Mouse (Mus musculus) macrophage (primary cell): ENCODE data around the gene Lalba. TPM values are rescaled to one million over a fixed set of nuclear protein-coding genes. Genes with fewer than 3 reads are reported as not detected.
"Not testable (repeated sequence)": the region's sequence is repeated elsewhere in the genome, so short reads cannot be mapped to it uniquely, and the experiment has no call there.

Source experiments
- H3K27ac ChIP-seq: fragments of 350-480 bp; formaldehyde crosslinking; 2 replicates; pipeline ENCODE4 v1.9.0; 2021
- H3K36me3 ChIP-seq: fragments of 350-480 bp; formaldehyde crosslinking; 2 replicates; pipeline ENCODE4 v1.9.0; 2021; ENCODE audit errors: inconsistent target
- H3K4me3 ChIP-seq: fragments of 350-480 bp; formaldehyde crosslinking; 2 replicates; pipeline ENCODE4 v1.9.0; 2021; ENCODE audit errors: inconsistent target
- H3K79me2 ChIP-seq: fragments of 350-480 bp; formaldehyde crosslinking; 2 replicates; pipeline ENCODE4 v1.9.0; 2021; ENCODE audit errors: inconsistent target
- WGBS: methylation state at CpG from one replicate; pipeline ENCODE4 v1.1.7; 2026; ENCODE audit warnings: inconsistent platforms; ENCODE audit not compliant: missing documents; 5-methylcytosine and 5-hydroxymethylcytosine counted together
- polyA plus RNA-seq: library from polyadenylated mRNA; stranded (reverse); fragments of 250-400 nt; gene quantifications from 3 replicates; pipeline ENCODE4 v1.2.4, GENCODE M21; 2018; ENCODE audit warnings: inconsistent platforms

Gene Lalba
- polyA plus RNA-seq, 1 experiment from 2014 or later: not detected

- WGBS: 52% methylated on average over 10 of the region's 10 CpGs
- H3K4me3 ChIP-seq: no peak overlapping the region
- no peaks in the 10 kb centered on the region for H3K79me2 ChIP-seq
- H3K36me3 ChIP-seq: no peaks in the 10 kb centered on the region
- H3K27ac ChIP-seq: no peak overlapping the region
These were observed 7.1 kb downstream of the Lalba start for GRCm38 (mm10) chr15:98475382-98475781.

- no peak overlapping the region for H3K27ac ChIP-seq
- H3K4me3 ChIP-seq: no peak overlapping the region
- H3K36me3 ChIP-seq: no peaks in the 10 kb centered on the region
- 81% methylated on average over 10 of the region's 10 CpGs for WGBS
- no peaks in the 10 kb centered on the region for H3K79me2 ChIP-seq
These were observed 7.6 kb downstream of the Lalba start for GRCm38 (mm10) chr15:98474958-98475357.

- H3K4me3 ChIP-seq: no peak overlapping the region
- 94% methylated on average over 13 of the region's 13 CpGs for WGBS
- no peaks in the 10 kb centered on the region for H3K36me3 ChIP-seq
These were observed 11.0 kb downstream of the Lalba start for GRCm38 (mm10) chr15:98471539-98471938.

GRCm38 (mm10) chr15:98469596-98469995, 12.9 kb downstream of the Lalba start, which contains the start of gene OR5BS1P:
TSS of gene OR5BS1P (plus strand) at chr15:98469896.
- WGBS: 89% methylated on average over 4 of the region's 4 CpGs
- Histone ChIP-seq H3K4me3 (no peak within 1 kb of the TSS), H3K27ac (no peak within 1 kb of the TSS), H3K36me3 (no peaks in the 10 kb centered on the region), H3K79me2 (no peaks in the 10 kb centered on the region)

More at GRCm38 (mm10) chr15:98471539-98471938, 11.0 kb downstream of the Lalba start:
- Histone ChIP-seq H3K79me2 (no peaks in the 10 kb centered on the region), H3K27ac (no peak overlapping the region)

GRCm38 (mm10) chr15:98452288-98452687, 30.2 kb downstream of the Lalba start, which contains the start of gene Olfr281:
TSS of gene Olfr281 (plus strand) at chr15:98452588.
- WGBS: 85% methylated on average over 7 of the region's 7 CpGs
- H3K27ac ChIP-seq: no peak within 1 kb of the TSS
- H3K36me3 ChIP-seq: no peaks in the 10 kb centered on the region
- H3K4me3 ChIP-seq: no peak within 1 kb of the TSS
- H3K79me2 ChIP-seq: no peaks in the 10 kb centered on the region

- Histone ChIP-seq H3K79me2 (no peaks in the 10 kb centered on the region), H3K4me3 (no peak overlapping the region), H3K36me3 (no peaks in the 10 kb centered on the region), H3K27ac (no peak overlapping the region)
- 73% methylated on average over 4 of the region's 4 CpGs for WGBS
These were observed 34.0 kb downstream of the Lalba start for GRCm38 (mm10) chr15:98448521-98448920.

GRCm38 (mm10) chr15:98444561-98444960, 38.0 kb downstream of the Lalba start:
- Histone ChIP-seq H3K36me3 (no peaks in the 10 kb centered on the region), H3K27ac (no peak overlapping the region), H3K4me3 (no peak overlapping the region), H3K79me2 (no peaks in the 10 kb centered on the region)
- 82% methylated on average over 3 of the region's 3 CpGs for WGBS

- WGBS: 84% methylated on average over 4 of the region's 5 CpGs
- not testable (repeated sequence) for H3K27ac ChIP-seq, H3K4me3 ChIP-seq, H3K36me3 ChIP-seq, H3K79me2 ChIP-seq
These were observed 51.6 kb downstream of the Lalba start, which contains the start of gene Olfr282 for GRCm38 (mm10) chr15:98430925-98431324. TSS of gene Olfr282 (plus strand) at chr15:98431225.

Other genes starting within 250 kb of the Lalba start
- gene Olfr286, start 248.3 kb downstream of the Lalba start, polyA plus RNA-seq: not detected in 3 replicates
- not detected in 3 replicates for gene H1fnt, start 225.4 kb downstream of the Lalba start, polyA plus RNA-seq
- gene Zfp641, start 186.6 kb downstream of the Lalba start, polyA plus RNA-seq: not detected in 3 replicates
- not detected in 3 replicates for gene Olfr285, start 165.4 kb downstream of the Lalba start, polyA plus RNA-seq
- not detected in 3 replicates for gene Olfr284, start 141.7 kb downstream of the Lalba start, polyA plus RNA-seq
- gene Olfr283, start 101.8 kb downstream of the Lalba start, polyA plus RNA-seq: not detected in 3 replicates
- gene Olfr282, start 51.5 kb downstream of the Lalba start, polyA plus RNA-seq: not detected in 3 replicates
- not detected in 3 replicates for gene Olfr281, start 30.1 kb downstream of the Lalba start, polyA plus RNA-seq
- gene OR5BS1P, start 12.8 kb downstream of the Lalba start, polyA plus RNA-seq: not detected in 3 replicates
- not detected in 3 replicates for gene Olfr279, start 9.7 kb upstream of the Lalba start, polyA plus RNA-seq
- gene Kansl2, start 51.5 kb upstream of the Lalba start, polyA plus RNA-seq: 17.8 to 41.1 TPM (median 31.9 TPM) in 3 replicates
- 15.6 to 24.0 TPM (median 18.9 TPM) in 3 replicates for gene Ccnt1, start 88.2 kb upstream of the Lalba start, polyA plus RNA-seq
- gene 4930415O20Rik, start 88.3 kb upstream of the Lalba start, polyA plus RNA-seq: not detected in 3 replicates
- 0.09 to 0.34 TPM (median 0.25 TPM) in 3 replicates for gene Adcy6, start 127.4 kb upstream of the Lalba start, polyA plus RNA-seq
- gene Cacnb3, start 148.1 kb upstream of the Lalba start, polyA plus RNA-seq: 0.46 to 1.0 TPM (median 0.79 TPM) in 3 replicates
- gene Ddx23, start 180.2 kb upstream of the Lalba start, polyA plus RNA-seq: 53.5 to 111 TPM (median 57.4 TPM) in 3 replicates
- 0.27 to 0.47 TPM (median 0.40 TPM) in 3 replicates for gene Rnd1, start 194.7 kb upstream of the Lalba start, polyA plus RNA-seq
- gene Ccdc65, start 225.5 kb upstream of the Lalba start, polyA plus RNA-seq: 0.09 TPM in 1 of 3 replicates, not detected in the others
- 0.42 to 1.0 TPM (median 0.77 TPM) in 3 replicates for gene Fkbp11, start 245.5 kb upstream of the Lalba start, polyA plus RNA-seq